Mouse (Mus musculus): ENCODE measurements around the gene Fmc1. TPM values are rescaled to one million over a fixed set of nuclear protein-coding genes. Genes with fewer than 3 reads are reported as not detected.

Fmc1 gene
- polyA plus RNA-seq, 1 experiment from 2014 or later: 96.9 TPM

GRCm38 (mm10) chr6:38580112-38580857 is 47.0 kb downstream of the Fmc1 start:
- H3K36me3 ChIP-seq: peaks cover 60% of the 10 kb centered on the region
- 96% methylated on average over 3 of the region's 3 CpGs for WGBS

GRCm38 (mm10) chr6:38581711-38582110 is 48.4 kb downstream of the Fmc1 start:
- H3K36me3 ChIP-seq: peaks cover 67% of the 10 kb centered on the region
- H3K4me3 ChIP-seq: no peak overlapping the region
- ATAC-seq (ENCODE audit: low FRiP score, low read depth): no peak
- no peak overlapping the region for H3K9ac ChIP-seq
- H3K4me1 ChIP-seq: no peaks in the 10 kb centered on the region
- H3K27me3 ChIP-seq: no peaks in the 10 kb centered on the region
- 90% methylated on average over 3 of the region's 3 CpGs for WGBS
- H3K27ac ChIP-seq: no peak overlapping the region
- no peak overlapping the region for H3K4me2 ChIP-seq (replicated peaks)
- no peaks in the 10 kb centered on the region for H3K9me3 ChIP-seq

More at GRCm38 (mm10) chr6:38580112-38580857, 47.0 kb downstream of the Fmc1 start:
- Histone ChIP-seq H3K9ac (no peak overlapping the region), H3K27me3 (no peaks in the 10 kb centered on the region), H3K4me1 (no peaks in the 10 kb centered on the region), H3K27ac (no peak overlapping the region), H3K9me3 (no peaks in the 10 kb centered on the region), H3K4me2 (replicated peaks) (no peak overlapping the region), H3K4me3 (no peak overlapping the region)
- no peak for ATAC-seq (ENCODE audit: low FRiP score, low read depth)

Small RNA genes within 50 kb of the gene (microRNA-seq; reads per million reads assigned to microRNA genes)
- not detected for gene Mir7670

Other genes starting within 250 kb of the Fmc1 start
- gene Zc3hav1l, start 234.2 kb upstream of the Fmc1 start, polyA plus RNA-seq (2015; fragmentation: Nextera tagmentation; extraction: Ambion mirVana): 13.9 and 15.0 TPM in 2 replicates
- 2.9 and 3.3 TPM in 2 replicates for gene Zc3hav1, start 178.9 kb upstream of the Fmc1 start, polyA plus RNA-seq (2015; fragmentation: Nextera tagmentation; extraction: Ambion mirVana)
- gene Ttc26, start 152.0 kb upstream of the Fmc1 start, polyA plus RNA-seq (2015; fragmentation: Nextera tagmentation; extraction: Ambion mirVana): 9.0 and 10.3 TPM in 2 replicates
- gene Ubn2, start 99.6 kb upstream of the Fmc1 start, polyA plus RNA-seq (2015; fragmentation: Nextera tagmentation; extraction: Ambion mirVana): 16.7 and 18.9 TPM in 2 replicates
- 62.8 and 64.3 TPM in 2 replicates for gene Luc7l2, start 17.8 kb downstream of the Fmc1 start, polyA plus RNA-seq (2015; fragmentation: Nextera tagmentation; extraction: Ambion mirVana)
- 0.45 TPM in 2 replicates for gene Klrg2, start 103.7 kb downstream of the Fmc1 start, polyA plus RNA-seq (2015; fragmentation: Nextera tagmentation; extraction: Ambion mirVana)
- 2.8 and 3.4 TPM in 2 replicates for gene Clec2l, start 129.6 kb downstream of the Fmc1 start, polyA plus RNA-seq (2015; fragmentation: Nextera tagmentation; extraction: Ambion mirVana)